Mouse (Mus musculus) left cerebral cortex, adult 8-10 months (tissue): ENCODE results near the gene Gm49711. TPM values are rescaled to one million over a fixed set of nuclear protein-coding genes. Genes with fewer than 3 reads are reported as not detected.
"Not testable (repeated sequence)": the region's sequence is repeated elsewhere in the genome, so short reads cannot be mapped to it uniquely, and the experiment has no call there.

Experiments
- DNase-seq, 2 experiments: peaks; one replicate each; pipeline ENCODE4 v3.0.0; 2022; ENCODE audit warnings: low spot score in 2 of 2
- total RNA-seq, 4 experiments: library from RNA; stranded (reverse); gene quantifications; 2 replicates each; pipeline ENCODE4 v1.2.4; 2022

Gm49711 gene
- total RNA-seq, 4 experiments from 2014 or later = 0.41 TPM; not detected in 3

GRCm38 (mm10) chr16:92062832-92063231, 4.7 kb downstream of the Gm49711 start:
- no peak for DNase-seq

- no peak for DNase-seq
Measured at GRCm38 (mm10) chr16:92064801-92065200, 6.7 kb downstream of the Gm49711 start.

- DNase-seq = no peak
Measured at GRCm38 (mm10) chr16:92070338-92070737, 12.2 kb downstream of the Gm49711 start.

- no peak for DNase-seq
Measured at GRCm38 (mm10) chr16:92076797-92077196, 18.7 kb downstream of the Gm49711 start.

GRCm38 (mm10) chr16:92083771-92084453, 25.8 kb downstream of the Gm49711 start:
- DNase-seq = no peak

- no peak for DNase-seq
Measured at GRCm38 (mm10) chr16:92089225-92089624, 31.1 kb downstream of the Gm49711 start.

- no peak for DNase-seq
Measured at GRCm38 (mm10) chr16:92091876-92092275, 33.8 kb downstream of the Gm49711 start.

- no peak for DNase-seq
Measured at GRCm38 (mm10) chr16:92098351-92099051, 40.4 kb downstream of the Gm49711 start.

GRCm38 (mm10) chr16:92099598-92099997, 41.5 kb downstream of the Gm49711 start:
- DNase-seq = no peak

GRCm38 (mm10) chr16:92100111-92100510, 42.0 kb downstream of the Gm49711 start:
- DNase-seq = peak in 1 of 2 experiments; percentile 63

- DNase-seq = no peak
Measured at GRCm38 (mm10) chr16:92102115-92102514, 44.0 kb downstream of the Gm49711 start.

GRCm38 (mm10) chr16:92102931-92103330, 44.8 kb downstream of the Gm49711 start:
- DNase-seq = not testable (repeated sequence)

- no peak for DNase-seq
Measured at GRCm38 (mm10) chr16:92103572-92104331, 45.6 kb downstream of the Gm49711 start.

- no peak for DNase-seq
Measured at GRCm38 (mm10) chr16:92104332-92104590, 46.1 kb downstream of the Gm49711 start.

GRCm38 (mm10) chr16:92104951-92105350, 46.8 kb downstream of the Gm49711 start:
- DNase-seq = no peak

GRCm38 (mm10) chr16:92105631-92106030, 47.5 kb downstream of the Gm49711 start:
- DNase-seq = no peak

GRCm38 (mm10) chr16:92107346-92107745, 49.2 kb downstream of the Gm49711 start:
- no peak for DNase-seq

- no peak for DNase-seq
Measured at GRCm38 (mm10) chr16:92114706-92115241, 56.7 kb downstream of the Gm49711 start.

GRCm38 (mm10) chr16:92115611-92116421, 57.7 kb downstream of the Gm49711 start:
- peak; percentile 45 to 68 for DNase-seq

GRCm38 (mm10) chr16:92117337-92118209, 59.5 kb downstream of the Gm49711 start:
- DNase-seq = no peak
